Mouse (Mus musculus) stomach, embryonic 14.5 days (tissue): ENCODE measurements around the gene Kif22. TPM values are rescaled to one million over a fixed set of nuclear protein-coding genes. Genes with fewer than 3 reads are reported as not detected.

Experiments used
- ATAC-seq: fragments of 200-750 bp; cut with Nextera tagmentation; 2 replicates; pipeline ENCODE4 v1.8.0; 2017; ENCODE audit warnings: low read depth, moderate TSS enrichment; ENCODE audit not compliant: insufficient number of reproducible peaks, insufficient read depth, low FRiP score
- H3K27ac ChIP-seq: fragments of 300-500 bp; sonication (generic); 2 replicates; pipeline ENCODE4 v1.5.1; 2014; ENCODE audit warnings: mild to moderate bottlenecking, low read length, moderate library complexity, mixed read lengths
- H3K27me3 ChIP-seq: fragments of 300-500 bp; sonication (generic); 2 replicates; pipeline ENCODE4 v1.6.1; 2014; ENCODE audit warnings: low read length, control low read depth, mixed read lengths; ENCODE audit not compliant: control insufficient read depth, insufficient read depth
- H3K36me3 ChIP-seq: fragments of 300-500 bp; sonication (generic); 2 replicates; pipeline ENCODE4 v1.6.1; 2014; ENCODE audit warnings: mild to moderate bottlenecking, control low read depth, low read length, moderate library complexity, mixed read lengths; ENCODE audit not compliant: control insufficient read depth, insufficient read depth
- H3K4me1 ChIP-seq: fragments of 300-500 bp; sonication (generic); 2 replicates; pipeline ENCODE4 v1.6.1; 2014; ENCODE audit warnings: low read length, control low read depth, mixed read lengths; ENCODE audit not compliant: control insufficient read depth, insufficient read depth
- H3K4me2 ChIP-seq: fragments of 300-500 bp; sonication (generic); replicated peaks from 2 replicates; pipeline ENCODE4 v1.6.1; 2014; ENCODE audit warnings: low read depth, low read length, control low read depth
- H3K4me3 ChIP-seq: fragments of 300-500 bp; sonication (generic); 2 replicates; pipeline ENCODE4 v1.5.1; 2014; ENCODE audit warnings: low read depth, low read length, control low read depth
- H3K9ac ChIP-seq: fragments of 300-500 bp; sonication (generic); replicated peaks from 2 replicates; pipeline ENCODE4 v1.6.1; 2014; ENCODE audit warnings: low read depth, mild to moderate bottlenecking, control low read depth, low read length, moderate library complexity, mixed read lengths
- H3K9me3 ChIP-seq: fragments of 300-500 bp; sonication (generic); 2 replicates; pipeline ENCODE4 v1.6.1; 2016; ENCODE audit warnings: low read depth, low read length, control low read depth; ENCODE audit not compliant: control insufficient read depth
- WGBS: fragments of 180-500 bp; shearing (Covaris S2); extraction: QIAGEN DNeasy Blood & Tissue Kit; methylation state at CpG from one replicate; pipeline ENCODE4 v1.1.7; 2014; 5-methylcytosine and 5-hydroxymethylcytosine counted together
- polyA plus RNA-seq: library from polyadenylated mRNA; unstranded; fragments of >200 nt; fragmentation: Nextera tagmentation; extraction: Ambion mirVana; gene quantifications from 2 replicates; pipeline ENCODE4 v1.2.1, GENCODE M21; 2014

Gene Kif22
- polyA plus RNA-seq, 1 experiment from 2014 or later = 116 TPM

DNA sequence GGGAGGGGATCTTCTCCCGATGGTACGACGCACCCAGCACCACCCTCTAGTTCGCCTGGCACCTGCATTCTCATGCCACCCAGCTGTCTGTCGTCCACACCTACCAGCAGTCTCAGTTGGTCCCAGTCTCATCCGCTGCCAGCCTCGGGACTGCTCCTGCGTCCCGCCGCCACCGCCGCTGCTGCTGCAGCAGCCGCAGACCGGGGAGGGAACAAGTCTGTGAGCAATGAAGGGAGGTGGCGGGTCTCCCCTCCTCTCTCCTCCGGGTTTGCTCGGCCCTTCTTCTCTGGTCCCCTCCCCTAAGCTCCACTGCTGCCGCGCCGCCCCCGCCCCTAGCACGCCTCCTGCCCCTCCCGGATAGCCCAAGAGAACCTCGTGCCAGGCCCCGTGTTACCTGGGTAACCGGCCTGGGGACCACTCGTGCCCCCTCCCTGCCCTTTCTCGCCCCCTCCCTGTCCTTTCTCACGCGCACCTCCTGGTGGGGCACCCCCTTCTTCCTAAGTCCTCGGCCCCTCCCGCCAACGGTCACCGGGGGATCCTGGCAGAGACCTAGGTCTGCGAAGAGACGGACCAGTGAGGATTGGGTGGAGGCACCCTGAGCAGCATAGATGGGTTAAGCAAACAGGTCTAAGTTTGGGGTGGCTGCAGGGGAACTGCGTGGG lies 21.2 kb downstream of the Kif22 start, which contains the start of the genes Gm42742 and Prrt2:
TSS of gene Gm42742 (minus strand) at position 197 of the 662 bp plus-strand sequence.
TSS of gene Prrt2 (minus strand) at position 311 of the 662 bp plus-strand sequence.
- Histone ChIP-seq H3K27me3 (no peaks in the 10 kb centered on the region), H3K4me2 (peak within 1 kb of the TSS; percentile 87), H3K9ac (peak within 1 kb of the TSS; percentile 45), H3K9me3 (no peaks in the 10 kb centered on the region), H3K27ac (peak within 1 kb of the TSS; percentile 86), H3K36me3 (peaks cover 30% of the 10 kb centered on the region), H3K4me3 (peak within 1 kb of the TSS; percentile 51), H3K4me1 (peaks cover 62% of the 10 kb centered on the region)
- peak; percentile 15; the same call in 1 of the 2 replicates for ATAC-seq
- WGBS = under 1% methylated on average over 37 of the region's 37 CpGs

DNA sequence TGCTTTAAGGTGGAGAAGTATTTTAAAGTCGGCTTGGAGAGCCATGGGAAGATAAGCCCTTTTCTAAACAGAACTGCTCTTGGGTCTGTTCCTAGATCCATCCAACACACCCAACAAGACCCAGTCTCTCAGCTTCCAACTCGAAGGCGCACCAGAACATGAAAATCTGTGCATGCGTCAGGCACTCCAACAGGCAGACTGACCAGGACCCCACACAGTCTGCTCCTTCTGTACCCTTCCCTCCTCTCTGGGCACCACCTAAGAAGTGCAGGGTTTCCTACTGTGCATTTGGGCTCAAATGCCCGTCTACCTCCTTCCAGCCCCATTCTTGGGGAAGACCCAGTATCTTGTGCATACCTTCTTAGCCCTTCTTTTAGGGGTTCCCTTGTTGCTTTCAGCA lies 21.8 kb downstream of the Kif22 start:
- H3K27me3 ChIP-seq = no peaks in the 10 kb centered on the region
- H3K4me1 ChIP-seq = peaks cover 68% of the 10 kb centered on the region
- H3K27ac ChIP-seq = peak overlapping the region; percentile 86; the same call in 1 of the 2 replicates
- H3K36me3 ChIP-seq = peaks cover 33% of the 10 kb centered on the region
- H3K4me3 ChIP-seq = peak overlapping the region; percentile 51
- H3K9me3 ChIP-seq = no peaks in the 10 kb centered on the region
- H3K9ac ChIP-seq = peak overlapping the region; percentile 45
- no peak for ATAC-seq
- peak overlapping the region; percentile 87 for H3K4me2 ChIP-seq
- 22% methylated on average over 5 of the region's 5 CpGs for WGBS

DNA sequence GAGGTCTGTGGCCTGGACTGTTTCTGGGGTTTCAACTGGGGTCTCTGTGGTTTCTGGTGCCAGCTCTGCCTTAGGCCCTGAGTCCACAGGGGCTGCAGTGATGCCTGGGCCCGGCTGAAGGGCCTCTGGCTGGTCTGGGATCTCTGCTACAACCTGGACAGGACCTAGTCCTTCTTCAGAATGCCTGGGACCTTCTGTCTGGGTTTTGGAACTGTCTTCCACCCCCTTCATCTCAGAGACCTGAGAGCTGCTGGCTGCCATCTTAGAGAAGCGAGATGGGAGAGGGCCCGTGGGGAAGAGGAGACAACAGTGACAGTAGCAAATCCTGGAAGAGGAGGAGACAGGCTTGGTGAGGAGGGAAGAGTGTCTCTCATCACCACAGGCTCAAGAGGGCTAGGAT lies 22.2 kb downstream of the Kif22 start:
- H3K4me3 ChIP-seq = peak overlapping the region; percentile 51
- peaks cover 72% of the 10 kb centered on the region for H3K4me1 ChIP-seq
- H3K36me3 ChIP-seq = peaks cover 37% of the 10 kb centered on the region
- no peak overlapping the region; the same call in 1 of the 2 replicates for H3K9ac ChIP-seq
- H3K27me3 ChIP-seq = no peaks in the 10 kb centered on the region
- no peaks in the 10 kb centered on the region for H3K9me3 ChIP-seq
- peak overlapping the region; percentile 87 for H3K4me2 ChIP-seq
- WGBS = 50% methylated on average over 3 of the region's 3 CpGs
- peak overlapping the region; percentile 86 for H3K27ac ChIP-seq
- ATAC-seq = no peak

DNA sequence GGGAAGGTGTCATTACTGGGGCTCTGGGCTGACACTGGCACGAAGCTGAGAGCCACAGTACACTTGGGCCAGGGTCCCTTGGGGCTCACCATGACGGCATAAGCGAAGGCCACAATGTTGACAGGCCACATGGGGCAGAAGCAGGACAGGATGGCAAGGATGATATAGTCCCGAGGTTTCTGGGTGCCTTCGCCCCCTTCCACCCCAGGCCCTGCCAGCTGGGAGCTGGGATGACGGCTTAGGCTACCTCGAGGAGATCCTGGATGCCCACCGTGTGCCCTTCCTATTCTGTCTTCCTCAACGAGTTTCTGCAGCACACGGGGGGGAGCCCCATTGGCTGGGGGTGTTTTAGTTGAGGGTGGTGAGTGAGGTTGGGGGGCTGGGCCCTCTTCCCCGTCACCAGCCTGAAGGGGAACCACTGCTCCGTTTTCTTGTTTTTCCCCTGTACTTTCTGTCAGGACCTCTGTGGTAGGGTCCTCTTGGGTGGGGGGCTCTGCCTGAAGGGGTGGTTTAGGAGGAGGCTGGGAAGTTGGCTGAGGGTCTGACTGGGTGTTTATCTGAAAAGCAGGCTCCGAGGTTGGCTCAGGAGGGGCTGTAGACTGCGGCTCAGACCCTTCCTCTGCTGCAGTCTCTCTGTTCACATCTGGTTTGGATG lies 22.8 kb downstream of the Kif22 start:
- Histone ChIP-seq H3K4me3 (peak overlapping the region; percentile 51), H3K4me2 (peak overlapping the region; percentile 87), H3K27me3 (no peaks in the 10 kb centered on the region), H3K36me3 (peaks cover 36% of the 10 kb centered on the region), H3K27ac (peak overlapping the region; percentile 86; the same call in 1 of the 2 replicates), H3K9ac (no peak overlapping the region), H3K4me1 (peaks cover 74% of the 10 kb centered on the region), H3K9me3 (no peaks in the 10 kb centered on the region)
- ATAC-seq = no peak
- WGBS = 77% methylated on average over 14 of the region's 14 CpGs

DNA sequence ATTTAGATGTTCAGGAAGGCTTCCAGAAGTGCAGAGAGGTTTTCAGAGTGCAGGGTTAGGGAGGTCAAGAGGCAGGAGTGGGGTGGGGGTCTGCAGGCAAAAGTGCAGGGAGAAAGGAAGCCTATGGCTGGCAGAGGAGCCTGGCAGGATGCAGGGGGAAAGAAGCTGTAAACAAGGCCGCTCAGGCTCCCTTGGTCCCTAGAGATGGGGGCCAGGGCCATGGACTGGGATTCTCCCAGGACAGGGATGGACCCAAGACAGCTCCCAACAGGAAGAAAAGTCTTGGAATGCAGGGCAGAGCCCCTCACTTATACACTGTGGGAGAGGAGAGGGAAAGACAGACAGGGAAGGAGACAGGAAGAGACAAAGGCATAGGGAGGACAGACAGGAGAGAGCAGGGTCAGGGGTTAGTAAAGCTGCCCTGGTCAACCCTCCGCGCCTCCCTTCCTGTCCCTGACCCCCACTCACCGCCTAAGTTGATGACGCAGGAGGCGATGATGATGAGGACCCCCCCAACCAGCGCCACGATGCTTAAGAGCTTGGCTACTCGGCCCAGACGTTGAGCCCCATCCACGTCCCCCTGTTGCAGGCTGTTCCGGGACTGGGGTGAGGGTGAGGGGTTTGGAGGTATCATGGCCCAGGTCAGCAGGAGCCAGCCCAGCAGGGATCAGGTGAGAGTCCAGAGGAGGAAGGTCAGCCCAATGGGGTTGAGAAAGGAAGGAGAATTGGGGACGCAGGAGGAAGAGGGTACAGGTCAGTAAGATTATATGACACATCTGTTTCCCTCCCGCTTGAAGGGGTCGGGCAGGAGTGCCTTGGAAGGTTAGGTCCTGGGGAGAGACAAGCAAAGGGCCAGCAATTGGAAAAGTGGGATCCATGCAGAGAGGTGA lies 23.6 kb downstream of the Kif22 start:
- H3K4me3 ChIP-seq = no peak overlapping the region
- peaks cover 29% of the 10 kb centered on the region for H3K36me3 ChIP-seq
- WGBS = 63% methylated on average over 15 of the region's 15 CpGs
- H3K9me3 ChIP-seq = no peaks in the 10 kb centered on the region
- no peaks in the 10 kb centered on the region for H3K27me3 ChIP-seq
- H3K27ac ChIP-seq = peak overlapping the region; percentile 97; the same call in 1 of the 2 replicates
- H3K4me1 ChIP-seq = peaks cover 71% of the 10 kb centered on the region
- ATAC-seq = no peak
- 0 out of 2 replicates have a peak overlapping the region, but pooled peaks have one; percentile 4 for H3K9ac ChIP-seq
- H3K4me2 ChIP-seq = peak overlapping the region; percentile 87; the same call in 1 of the 2 replicates

DNA sequence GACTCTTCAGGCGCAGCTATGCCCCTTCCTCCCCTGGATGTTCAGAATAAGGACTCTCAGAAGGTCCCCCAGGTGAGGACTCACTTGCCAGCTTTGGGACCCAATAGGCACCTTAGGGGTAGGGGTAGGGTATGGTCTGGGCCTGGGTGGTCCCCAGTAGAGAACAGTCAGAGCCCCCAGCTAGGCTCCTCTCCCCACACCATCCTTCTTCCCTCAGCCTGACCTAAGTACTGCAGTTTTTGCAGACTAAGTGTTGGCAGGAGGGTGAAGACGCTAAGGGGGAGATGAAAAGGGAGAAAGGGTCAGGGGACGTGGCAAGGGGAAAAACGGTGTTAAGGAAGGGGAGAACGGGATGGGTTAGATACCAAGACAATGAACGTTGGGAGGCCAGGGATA lies 24.3 kb downstream of the Kif22 start:
- no peak overlapping the region for H3K4me3 ChIP-seq
- H3K27ac ChIP-seq = peak overlapping the region; percentile 97; the same call in 1 of the 2 replicates
- H3K4me1 ChIP-seq = peaks cover 64% of the 10 kb centered on the region
- H3K9ac ChIP-seq = no peak overlapping the region
- no peaks in the 10 kb centered on the region for H3K27me3 ChIP-seq
- H3K4me2 ChIP-seq = peak overlapping the region; percentile 79; the same call in 1 of the 2 replicates
- peaks cover 25% of the 10 kb centered on the region for H3K36me3 ChIP-seq
- H3K9me3 ChIP-seq = no peaks in the 10 kb centered on the region
- no peak for ATAC-seq
- WGBS = 39% methylated on average over 6 of the region's 6 CpGs

DNA sequence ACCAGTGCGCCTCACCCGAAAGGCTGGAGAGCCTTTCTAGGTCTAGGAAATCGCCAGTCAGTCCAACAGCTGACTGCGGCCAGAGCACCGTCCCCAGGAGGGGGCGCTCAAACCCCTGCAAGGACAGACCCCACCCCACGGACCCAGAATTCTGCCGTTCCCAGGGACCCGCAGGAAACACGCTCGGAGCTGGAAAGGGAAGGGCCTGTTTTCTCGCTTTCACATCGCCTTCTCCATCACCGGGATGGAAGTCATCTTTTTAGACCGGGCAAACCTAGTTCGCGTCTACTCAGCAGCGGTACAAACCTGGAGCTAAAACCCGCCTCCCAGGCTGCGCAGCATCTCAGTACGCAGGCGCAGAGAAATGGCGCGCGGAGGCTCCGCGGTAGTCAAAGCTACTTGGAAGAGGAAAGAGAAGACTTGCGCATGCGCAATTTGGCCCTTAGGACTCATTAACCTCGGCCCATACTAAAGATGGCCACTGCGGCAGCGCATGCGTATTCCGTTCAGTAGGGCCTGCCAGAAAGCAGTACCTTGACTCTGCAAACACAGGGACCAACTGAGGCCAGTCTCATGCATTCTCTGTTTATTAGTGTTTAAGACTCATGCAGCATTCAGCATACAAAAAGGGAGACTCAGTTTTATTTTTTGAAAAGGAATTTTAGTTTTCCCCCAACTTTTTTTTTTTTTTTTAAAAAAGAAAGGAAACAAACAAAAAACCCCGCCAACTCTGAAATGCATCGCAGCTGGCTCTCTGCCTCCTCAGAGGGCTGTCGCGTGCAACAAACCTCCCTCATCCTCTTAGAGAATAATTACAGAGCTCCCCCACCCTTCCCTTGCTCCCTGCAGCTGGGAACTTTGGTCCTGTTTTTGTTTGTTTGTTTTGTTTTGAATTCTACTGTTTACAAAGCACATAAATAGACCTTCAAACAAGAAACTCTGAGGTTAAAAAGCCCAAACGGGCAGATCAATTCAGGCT lies 25.0 kb downstream of the Kif22 start, which contains the start of gene Pagr1a:
TSS of gene Pagr1a (minus strand) at position 382 of the 979 bp plus-strand sequence.
- peak within 1 kb of the TSS; percentile 62 for H3K4me3 ChIP-seq
- peak within 1 kb of the TSS; percentile 79 for H3K4me2 ChIP-seq
- H3K9ac ChIP-seq = peak within 1 kb of the TSS; percentile 68
- H3K27me3 ChIP-seq = no peaks in the 10 kb centered on the region
- peak within 1 kb of the TSS; percentile 97 for H3K27ac ChIP-seq
- 2% methylated on average over 39 of the region's 39 CpGs for WGBS
- H3K9me3 ChIP-seq = no peaks in the 10 kb centered on the region
- peaks cover 57% of the 10 kb centered on the region for H3K4me1 ChIP-seq
- H3K36me3 ChIP-seq = peaks cover 18% of the 10 kb centered on the region
- ATAC-seq = peak; percentile 76
